In genomic region chr14:103345011-103345410, GRCm38 (mm10) we compare ENCODE assay signal across 8 mouse cellular contexts. TPM values are rescaled to one million over a fixed set of nuclear protein-coding genes. Genes with fewer than 3 reads are reported as not detected.
DNase-seq lines count a peak whose midpoint lies in the region; ATAC-seq and TF ChIP-seq lines count a peak whose summit lies in the region.

No protein-coding gene starts in this region.

- ATAC-seq in forebrain, embryonic 13.5 days: no peak
- no peak for ATAC-seq in liver, embryonic 13.5 days (ENCODE audit: low read depth)

- H3K4me3 ChIP-seq in heart, adult 2 months: peak overlapping the region; percentile 88
- H3K4me3 ChIP-seq in forebrain, embryonic 13.5 days: peak overlapping the region; percentile 79
- H3K4me3 ChIP-seq in liver, embryonic 13.5 days (replicated peaks): peak overlapping the region; percentile 77

- TF ChIP-seq POLR2A in heart, adult 2 months (IDR thresholded peaks at IDR 0.05; ENCODE audit: insufficient read depth, low read depth, low read length): no peak

- no peaks in the 10 kb centered on the region for H3K9me3 ChIP-seq in forebrain, embryonic 13.5 days (replicated peaks)
- H3K9me3 ChIP-seq in liver, embryonic 13.5 days (replicated peaks): no peaks in the 10 kb centered on the region

- TF ChIP-seq EP300 in heart, adult 2 months (IDR thresholded peaks at IDR 0.05; ENCODE audit: insufficient read depth, low read depth, low read length): no peak

- no peaks in the 10 kb centered on the region; the same call in 1 of the 2 replicates for H3K4me1 ChIP-seq in heart, adult 2 months (ENCODE audit: control insufficient read depth, insufficient read depth, low read length)
- H3K4me1 ChIP-seq in forebrain, embryonic 13.5 days: peaks cover 37% of the 10 kb centered on the region
- H3K4me1 ChIP-seq in liver, embryonic 13.5 days (replicated peaks): peaks cover 69% of the 10 kb centered on the region

- no peak for DNase-seq in heart, adult 2 months
- DNase-seq in heart, adult 11 months: no peak
- DNase-seq in 3T3-L1 (ENCODE audit: low read depth, low spot score): peak; percentile 10
- no peak for DNase-seq in liver, embryonic 13.5 days
- DNase-seq in cerebellum, adult 18-20 months: no peak
- DNase-seq in left cerebral cortex, postnatal 25 days (ENCODE audit: low spot score in 2 of 2): no peak
- no peak for DNase-seq in thymus, postnatal 36 days

- H3K27ac ChIP-seq in heart, adult 2 months: no peak overlapping the region
- no peak overlapping the region for H3K27ac ChIP-seq in forebrain, embryonic 13.5 days
- H3K27ac ChIP-seq in liver, embryonic 13.5 days: peak overlapping the region; percentile 93

- H3K79me2 ChIP-seq in heart, adult 2 months (replicated peaks; ENCODE audit: control insufficient read depth, insufficient read depth, low read length): peaks cover 4% of the 10 kb centered on the region

- TF ChIP-seq CTCF in heart, adult 2 months (IDR thresholded peaks at IDR 0.05): no peak

- H3K9ac ChIP-seq in heart, adult 2 months (ENCODE audit: low read depth, low read length): no peak overlapping the region
- peak overlapping the region; percentile 89 for H3K9ac ChIP-seq in forebrain, embryonic 13.5 days
- H3K9ac ChIP-seq in liver, embryonic 13.5 days: peak overlapping the region; percentile 83

- peaks cover 7% of the 10 kb centered on the region for H3K36me3 ChIP-seq in heart, adult 2 months (ENCODE audit: control insufficient read depth, insufficient read depth, low read length)
- H3K36me3 ChIP-seq in forebrain, embryonic 13.5 days (ENCODE audit: poor library complexity, severe bottlenecking): no peaks in the 10 kb centered on the region
- no peaks in the 10 kb centered on the region for H3K36me3 ChIP-seq in liver, embryonic 13.5 days

- intact Hi-C loops in heart, adult 2 months (cut with DNase I): loop anchor here (5.0 to 10.0 kb wide), 2 partner anchors 127 to 250 kb away; partner anchors contain the start of gene Fbxl3
- intact Hi-C loops in left cerebral cortex, postnatal 25 days (cut with DNase I): loop anchor here (10.0 kb wide), 1 partner anchor 310 kb away; the partner anchor contains the start of gene Slain1

- peak overlapping the region; percentile 79 for H3K4me2 ChIP-seq in forebrain, embryonic 13.5 days
- H3K4me2 ChIP-seq in liver, embryonic 13.5 days: peak overlapping the region; percentile 83

- 24% methylated on average over 2 of the region's 2 CpGs for WGBS in heart, adult 2 months
- WGBS in forebrain, embryonic 13.5 days: 39% methylated on average over 2 of the region's 2 CpGs
- WGBS in liver, embryonic 13.5 days (ENCODE audit: insufficient replicate concordance): 28% methylated on average over 2 of the region's 2 CpGs

- no peaks in the 10 kb centered on the region for H3K27me3 ChIP-seq in heart, adult 2 months (ENCODE audit: control insufficient read depth, insufficient read depth, low read length)
- H3K27me3 ChIP-seq in forebrain, embryonic 13.5 days: no peaks in the 10 kb centered on the region
- H3K27me3 ChIP-seq in liver, embryonic 13.5 days: no peaks in the 10 kb centered on the region

RNA-seq across cellular contexts. Expression of gene Mycbp2, which starts 1.6 kb away (rescaled TPM):
- total RNA-seq in heart, adult 2 months (2021): 10 to 100 TPM; 26.6 to 27.5 TPM
- polyA plus RNA-seq in heart, adult 2 months (2012; rRNA removed): 12.6 and 19.0 TPM in 2 replicates
- 36.2 and 37.7 TPM in 2 replicates for polyA plus RNA-seq in forebrain, embryonic 13.5 days (2015; fragmentation: Nextera tagmentation; extraction: Ambion mirVana)
- 7.0 and 7.3 TPM in 2 replicates for polyA plus RNA-seq in liver, embryonic 13.5 days (2015; fragmentation: Nextera tagmentation; extraction: Ambion mirVana)
- 100 to 1,000 TPM; 154 to 162 TPM for total RNA-seq in left cerebral cortex, postnatal 25 days (2021)
